Mouse (Mus musculus): ENCODE measurements at regions not wholly inside any gene's neighbourhood (a gene's known extent, or its start where the extent isn't known, plus 50 kb on each side); places are given as distances from the start of the nearest gene placed in this dataset.

DNA sequence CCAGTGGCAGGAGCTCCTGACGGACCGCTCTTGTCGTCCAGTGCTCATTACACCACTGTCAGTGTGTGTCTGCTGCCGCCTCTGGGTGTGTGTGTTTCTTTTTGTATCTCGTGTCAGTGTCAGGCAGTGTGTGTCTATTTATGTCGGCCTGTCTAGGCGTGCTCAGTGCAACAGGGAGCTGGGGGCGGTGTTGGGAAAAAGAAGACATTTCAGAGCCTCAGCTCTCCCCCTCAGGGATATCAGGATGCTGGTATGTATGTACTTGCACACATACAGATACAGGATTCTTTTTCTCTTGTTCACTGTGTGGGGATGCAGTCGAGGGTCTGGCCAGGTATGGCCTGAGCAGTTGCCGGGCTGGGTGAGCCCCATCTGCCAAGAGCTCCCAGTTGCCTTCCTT lies 58.8 kb upstream of the Polg start:
- TF ChIP-seq CTCF (IDR thresholded peaks at IDR 0.05; ENCODE audit: low read depth, low read length): no peak
- no peak for TF ChIP-seq POLR2A (IDR thresholded peaks at IDR 0.05; ENCODE audit: insufficient read depth, low read length)

All from ES-Bruce4 (cell line).